Mouse (Mus musculus) urinary bladder, postnatal 10 days (tissue): ENCODE results near the gene Gm4305.
"Not testable (repeated sequence)": the region's sequence is repeated elsewhere in the genome, so short reads cannot be mapped to it uniquely, and the experiment has no call there.

Experiments
- DNase-seq: peaks from one replicate; pipeline ENCODE4 v3.0.0; 2022; ENCODE audit warnings: low spot score

Gm4305 gene

DNA sequence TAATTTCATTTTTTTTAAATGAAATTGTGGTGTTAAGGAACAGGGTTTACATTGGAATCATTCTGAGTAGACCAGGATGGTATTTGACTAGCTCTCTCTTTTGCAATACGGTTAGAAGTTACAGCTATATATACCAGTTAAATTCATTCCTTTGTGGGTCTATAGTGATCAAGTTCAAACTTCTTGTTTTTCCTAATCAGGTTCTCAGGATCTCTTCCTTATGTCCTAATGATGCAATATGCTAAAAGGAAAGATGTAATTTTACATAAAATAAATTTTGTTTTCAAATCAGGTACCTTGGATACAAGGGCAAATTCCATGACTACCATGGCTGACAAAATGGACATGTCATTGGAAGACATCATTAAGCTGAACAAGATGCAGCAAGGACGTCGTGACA lies at the start of gene Gm4305:
TSS of gene Gm4305 (plus strand) at position 301 of the 400 bp plus-strand sequence.
- DNase-seq: not testable (repeated sequence)

GRCm38 (mm10) chr10:100335376-100335775 lies 15.5 kb upstream of the Gm4305 start, which contains the start of gene Gm4301:
TSS of gene Gm4301 (plus strand) at chr10:100335676.
- DNase-seq: not testable (repeated sequence)

GRCm38 (mm10) chr10:100340536-100340935 lies 10.4 kb upstream of the Gm4305 start, which contains the start of gene Gm4302:
TSS of gene Gm4302 (plus strand) at chr10:100340836.
- not testable (repeated sequence) for DNase-seq

GRCm38 (mm10) chr10:100345672-100346071 lies 5.2 kb upstream of the Gm4305 start, which contains the start of gene Gm4303:
TSS of gene Gm4303 (plus strand) at chr10:100345972.
- DNase-seq: not testable (repeated sequence)

GRCm38 (mm10) chr10:100356841-100357240 lies 5.9 kb downstream of the Gm4305 start:
- not testable (repeated sequence) for DNase-seq

- DNase-seq: not testable (repeated sequence)
Measured at GRCm38 (mm10) chr10:100361038-100361437, 10.1 kb downstream of the Gm4305 start, which contains the start of gene Gm4307. TSS of gene Gm4307 (plus strand) at chr10:100361338.

GRCm38 (mm10) chr10:100382460-100382859 lies 31.6 kb downstream of the Gm4305 start, which contains the start of gene Gm4312:
TSS of gene Gm4312 (minus strand) at chr10:100382560.
- DNase-seq: not testable (repeated sequence)
